Mouse (Mus musculus): ENCODE data around the gene RPS10-NUDT3. TPM values are rescaled to one million over a fixed set of nuclear protein-coding genes. Genes with fewer than 3 reads are reported as not detected.
A peak's percentile ranks its signal among the peaks of the same experiment; 100 is the strongest.

Gene RPS10-NUDT3
- polyA plus RNA-seq, 1 experiment from 2014 or later: not detected

DNA sequence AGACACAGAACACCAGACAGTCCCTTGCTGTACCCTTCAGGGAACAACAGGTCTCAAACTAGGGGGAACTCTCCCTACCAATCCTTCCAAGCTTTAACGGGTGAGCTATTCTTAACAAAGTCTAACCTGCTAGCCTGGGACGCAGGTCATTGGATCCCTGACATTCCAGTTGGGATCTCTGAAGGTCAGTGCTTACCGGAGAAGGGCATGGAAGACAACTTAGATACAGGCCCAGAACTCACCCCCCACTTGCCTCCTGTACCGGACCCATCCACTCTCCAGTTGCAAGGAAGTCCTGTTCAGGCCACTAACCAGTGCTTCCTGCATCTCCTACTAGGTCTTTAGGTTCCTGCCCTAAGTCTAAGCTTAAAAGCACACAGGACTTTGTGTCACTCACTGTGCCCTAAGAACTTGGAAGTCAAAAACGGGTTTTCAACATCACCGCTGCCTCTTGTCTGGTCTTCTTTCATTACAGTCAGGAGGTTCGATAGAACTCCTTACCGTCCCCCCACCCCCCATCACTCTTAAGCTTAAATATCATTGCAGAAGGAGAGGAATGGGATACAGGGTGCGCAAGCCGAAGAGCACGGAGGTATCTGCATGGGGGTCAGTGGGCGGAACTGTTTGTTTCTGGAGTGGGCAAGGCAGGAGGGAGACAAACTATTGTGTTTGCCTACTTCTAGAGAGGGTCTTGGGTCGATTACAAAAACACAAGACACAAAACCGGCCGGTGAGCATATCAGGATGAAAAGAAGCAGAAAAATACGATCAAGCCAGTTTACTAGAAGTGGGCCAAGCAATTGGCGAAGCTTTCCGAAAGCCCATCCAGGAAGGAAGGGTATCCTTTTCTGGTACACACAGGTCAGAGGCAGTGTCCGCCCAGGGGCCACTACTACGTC, 80.7 kb downstream of the RPS10-NUDT3 start:
- peak overlapping the region; percentile 96 for H3K27ac ChIP-seq (ENCODE audit: low read length)
- H3K4me3 ChIP-seq (ENCODE audit: low read depth, low read length): peak overlapping the region; percentile 69
- no peaks in the 10 kb centered on the region for H3K9me3 ChIP-seq (ENCODE audit: control insufficient read depth, low read depth, low read length)
- peaks cover 19% of the 10 kb centered on the region; the same call in 1 of the 2 replicates for H3K4me1 ChIP-seq (ENCODE audit: control insufficient read depth, insufficient read depth, low read length)
- no peak for ATAC-seq (ENCODE audit: insufficient number of reproducible peaks, insufficient read depth, low FRiP score, low read depth)
- H3K4me2 ChIP-seq (replicated peaks; ENCODE audit: low read depth, low read length): peak overlapping the region; percentile 82
- H3K9ac ChIP-seq (replicated peaks; ENCODE audit: low read depth, low read length): no peak overlapping the region
- no peaks in the 10 kb centered on the region for H3K27me3 ChIP-seq (ENCODE audit: control insufficient read depth, insufficient read depth, low read length)
- H3K36me3 ChIP-seq (ENCODE audit: control insufficient read depth, insufficient read depth, low read length): no peaks in the 10 kb centered on the region
- WGBS: 42% methylated on average over 20 of the region's 20 CpGs

DNA sequence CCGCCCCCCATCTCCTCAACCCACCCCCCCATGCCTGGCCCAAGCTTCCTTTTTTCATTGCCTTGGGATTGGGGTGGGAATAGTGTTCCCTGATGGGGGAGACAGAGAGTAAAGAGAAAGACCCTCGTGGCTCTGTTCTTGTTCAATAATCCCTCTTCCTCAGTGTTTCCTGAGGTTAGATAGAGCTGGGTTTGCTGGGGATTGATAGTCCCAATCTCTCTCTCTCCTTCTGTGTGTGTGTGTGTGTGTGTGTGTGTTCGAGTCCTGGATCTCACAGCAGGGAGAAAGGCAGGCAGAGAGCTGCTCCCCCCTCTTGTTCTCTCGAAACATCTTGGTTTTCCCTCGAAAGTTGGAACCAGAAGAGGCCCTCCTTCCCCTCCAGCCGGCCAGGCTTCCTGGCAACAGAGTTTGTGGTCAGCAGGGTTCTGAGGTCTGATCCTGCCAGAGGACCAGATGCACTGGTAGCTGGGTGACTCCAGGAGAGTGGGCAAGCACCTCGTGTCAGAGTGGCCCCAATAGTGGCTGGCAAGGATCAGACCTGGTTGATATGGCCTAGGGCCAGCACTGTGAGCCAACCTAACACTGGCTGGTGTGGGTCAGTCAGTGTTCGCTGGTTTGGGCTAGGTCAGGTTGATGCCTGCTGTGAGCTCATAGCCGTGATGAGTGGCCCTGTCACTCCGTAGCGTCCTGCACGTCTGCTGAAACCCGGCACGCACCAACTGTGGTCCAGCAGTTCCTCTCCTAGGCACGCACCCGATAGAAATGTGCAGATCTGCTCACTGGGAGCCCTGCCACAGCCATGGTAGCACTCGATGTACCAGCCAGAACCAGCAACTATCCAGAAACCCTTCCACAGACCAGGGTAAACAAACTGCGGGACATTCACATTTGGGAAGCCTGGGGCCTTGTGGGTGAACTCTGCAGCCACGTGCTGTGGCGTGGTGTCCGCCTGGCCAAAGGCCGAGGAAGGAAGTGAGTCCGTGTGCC, 82.5 kb downstream of the RPS10-NUDT3 start:
- Histone ChIP-seq H3K4me2 (replicated peaks; ENCODE audit: low read depth, low read length) (no peak overlapping the region), H3K9me3 (ENCODE audit: control insufficient read depth, low read depth, low read length) (no peaks in the 10 kb centered on the region), H3K27me3 (ENCODE audit: control insufficient read depth, insufficient read depth, low read length) (no peaks in the 10 kb centered on the region), H3K4me1 (ENCODE audit: control insufficient read depth, insufficient read depth, low read length) (0 out of 2 replicates have a peak, but pooled peaks cover 7% of the 10 kb centered on the region), H3K36me3 (ENCODE audit: control insufficient read depth, insufficient read depth, low read length) (no peaks in the 10 kb centered on the region), H3K9ac (replicated peaks; ENCODE audit: low read depth, low read length) (no peak overlapping the region), H3K4me3 (ENCODE audit: low read depth, low read length) (no peak overlapping the region), H3K27ac (ENCODE audit: low read length) (no peak overlapping the region)
- ATAC-seq (ENCODE audit: insufficient number of reproducible peaks, insufficient read depth, low FRiP score, low read depth): no peak
- 76% methylated on average over 23 of the region's 23 CpGs for WGBS

DNA sequence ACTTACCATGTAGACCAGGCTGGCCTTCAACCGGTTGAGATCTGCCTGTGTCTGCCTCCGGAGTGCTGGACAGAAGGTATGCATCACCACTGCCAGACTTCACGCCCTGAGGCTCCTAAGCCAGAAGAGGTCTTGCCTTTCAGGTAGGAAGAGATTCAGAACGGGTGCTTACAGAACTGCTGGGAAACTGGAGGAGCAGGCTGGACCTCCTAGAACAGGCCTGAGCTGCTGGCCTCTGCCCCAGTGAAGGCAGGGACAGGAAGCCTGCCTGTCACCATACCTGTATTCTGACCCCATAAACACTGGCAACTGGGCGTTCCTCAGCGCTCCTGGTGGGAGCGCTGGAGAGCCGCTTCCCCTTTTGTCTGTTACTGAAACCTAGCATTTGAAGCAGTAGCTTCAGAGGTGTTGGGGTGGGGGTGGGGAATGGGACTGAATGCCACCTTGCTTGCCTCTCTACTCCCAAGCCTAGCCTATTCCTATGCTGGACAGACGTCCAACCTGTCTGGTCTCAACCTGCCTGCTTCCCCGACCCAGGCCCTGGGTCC, 83.6 kb downstream of the RPS10-NUDT3 start:
- Histone ChIP-seq H3K27ac (ENCODE audit: low read length) (no peak overlapping the region), H3K4me3 (ENCODE audit: low read depth, low read length) (no peak overlapping the region), H3K36me3 (ENCODE audit: control insufficient read depth, insufficient read depth, low read length) (no peaks in the 10 kb centered on the region), H3K27me3 (ENCODE audit: control insufficient read depth, insufficient read depth, low read length) (no peaks in the 10 kb centered on the region), H3K4me1 (ENCODE audit: control insufficient read depth, insufficient read depth, low read length) (0 out of 2 replicates have a peak, but pooled peaks cover 7% of the 10 kb centered on the region), H3K9ac (replicated peaks; ENCODE audit: low read depth, low read length) (no peak overlapping the region), H3K9me3 (ENCODE audit: control insufficient read depth, low read depth, low read length) (no peaks in the 10 kb centered on the region), H3K4me2 (replicated peaks; ENCODE audit: low read depth, low read length) (no peak overlapping the region)
- no peak for ATAC-seq (ENCODE audit: insufficient number of reproducible peaks, insufficient read depth, low FRiP score, low read depth)
- WGBS: 53% methylated on average over 10 of the region's 10 CpGs

DNA sequence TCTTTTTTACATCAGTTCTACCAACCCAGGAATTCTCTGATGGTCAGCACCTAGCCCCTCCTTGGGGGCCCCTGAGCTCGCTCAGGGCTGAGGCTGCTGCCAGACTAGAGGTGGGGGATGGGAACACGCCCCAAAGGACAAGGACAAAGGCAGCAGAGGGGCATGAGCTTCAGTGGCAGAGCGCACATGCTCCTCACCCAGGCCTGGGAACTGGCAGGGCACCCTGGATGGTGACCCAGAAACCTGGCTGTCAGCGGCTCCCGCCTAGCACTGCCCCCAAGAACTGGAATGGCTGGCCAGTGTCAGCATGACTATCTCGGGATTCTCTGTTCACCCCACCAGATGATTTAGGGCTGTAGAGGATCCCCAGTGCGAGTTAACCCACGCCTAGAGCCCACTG, 85.8 kb downstream of the RPS10-NUDT3 start:
- 0 out of 2 replicates have a peak overlapping the region, but pooled peaks have one; percentile 10 for H3K9ac ChIP-seq (replicated peaks; ENCODE audit: low read depth, low read length)
- no peak for ATAC-seq (ENCODE audit: insufficient number of reproducible peaks, insufficient read depth, low FRiP score, low read depth)

DNA sequence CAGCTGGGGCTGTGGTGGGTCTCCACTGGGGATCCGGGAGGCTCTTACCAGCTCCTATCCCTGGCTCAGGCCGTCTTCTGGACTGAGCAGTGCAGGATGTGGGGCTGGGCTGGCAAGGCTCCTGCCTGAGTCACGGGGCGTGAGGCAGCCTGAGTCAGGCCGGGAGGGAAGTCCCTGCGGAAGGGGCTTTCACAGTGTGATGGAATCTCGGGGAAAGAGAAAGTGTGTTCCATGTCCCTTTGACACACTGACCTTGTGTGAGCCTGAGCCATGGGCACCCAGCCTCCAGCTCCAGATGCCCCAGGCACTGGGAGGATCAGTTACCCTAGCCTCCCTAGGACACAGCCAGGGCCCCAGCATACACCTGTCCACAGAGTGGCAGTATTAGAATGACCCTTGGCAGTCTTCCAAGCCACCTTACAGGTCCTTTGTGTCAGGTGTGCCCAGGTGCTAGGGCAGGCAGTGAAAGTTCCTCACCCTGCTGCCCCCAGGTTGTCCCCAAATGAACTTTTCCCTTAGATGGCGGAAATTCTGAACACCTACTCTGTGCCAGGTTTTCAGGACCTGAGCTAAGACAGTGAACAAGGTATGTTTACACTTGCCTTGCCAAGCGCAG, 87.7 kb downstream of the RPS10-NUDT3 start:
- Histone ChIP-seq H3K36me3 (ENCODE audit: control insufficient read depth, insufficient read depth, low read length) (no peaks in the 10 kb centered on the region), H3K27ac (ENCODE audit: low read length) (no peak overlapping the region), H3K4me2 (replicated peaks; ENCODE audit: low read depth, low read length) (no peak overlapping the region), H3K4me1 (ENCODE audit: control insufficient read depth, insufficient read depth, low read length) (0 out of 2 replicates have a peak, but pooled peaks cover 3% of the 10 kb centered on the region), H3K4me3 (ENCODE audit: low read depth, low read length) (no peak overlapping the region), H3K9ac (replicated peaks; ENCODE audit: low read depth, low read length) (no peak overlapping the region), H3K9me3 (ENCODE audit: control insufficient read depth, low read depth, low read length) (no peaks in the 10 kb centered on the region), H3K27me3 (ENCODE audit: control insufficient read depth, insufficient read depth, low read length) (no peaks in the 10 kb centered on the region)
- peak; percentile 34; the same call in 1 of the 2 replicates for ATAC-seq (ENCODE audit: insufficient number of reproducible peaks, insufficient read depth, low FRiP score, low read depth)
- WGBS: 70% methylated on average over 9 of the region's 9 CpGs

More for the DNA sequence above, 85.8 kb downstream of the RPS10-NUDT3 start:
- H3K9me3 ChIP-seq (ENCODE audit: control insufficient read depth, low read depth, low read length): no peaks in the 10 kb centered on the region
- H3K4me2 ChIP-seq (replicated peaks; ENCODE audit: low read depth, low read length): no peak overlapping the region
- no peaks in the 10 kb centered on the region for H3K36me3 ChIP-seq (ENCODE audit: control insufficient read depth, insufficient read depth, low read length)
- no peak overlapping the region for H3K27ac ChIP-seq (ENCODE audit: low read length)
- H3K4me1 ChIP-seq (ENCODE audit: control insufficient read depth, insufficient read depth, low read length): 0 out of 2 replicates have a peak, but pooled peaks cover 4% of the 10 kb centered on the region
- H3K4me3 ChIP-seq (ENCODE audit: low read depth, low read length): no peak overlapping the region
- WGBS: 55% methylated on average over 8 of the region's 8 CpGs
- no peaks in the 10 kb centered on the region for H3K27me3 ChIP-seq (ENCODE audit: control insufficient read depth, insufficient read depth, low read length)

DNA sequence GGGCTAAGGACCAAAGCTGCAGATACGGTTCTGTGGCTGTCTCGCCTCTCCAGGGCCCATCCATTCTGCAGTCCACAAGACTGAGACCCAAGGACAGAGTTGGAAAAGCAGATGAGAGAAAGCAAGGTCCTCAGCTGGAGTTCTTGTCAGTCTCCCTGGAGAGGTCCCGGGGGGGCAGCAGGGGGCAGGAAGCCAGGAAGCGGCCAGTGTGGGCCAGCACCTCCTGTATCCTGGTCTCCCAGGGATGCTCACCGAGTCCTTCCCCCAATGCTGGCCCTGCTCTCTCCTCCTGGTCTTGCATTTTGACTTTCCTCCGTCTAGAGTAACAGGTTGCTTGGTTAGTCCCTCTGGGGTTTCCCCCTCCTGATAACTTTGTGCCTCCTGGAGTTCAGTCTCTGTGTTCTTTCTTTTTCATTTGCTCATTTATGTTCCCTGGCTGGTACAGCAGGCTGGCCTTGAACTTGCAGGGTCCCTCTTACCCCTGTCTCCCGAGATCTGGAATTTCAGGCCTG, 88.4 kb downstream of the RPS10-NUDT3 start:
- H3K4me3 ChIP-seq (ENCODE audit: low read depth, low read length): no peak overlapping the region
- no peaks in the 10 kb centered on the region for H3K36me3 ChIP-seq (ENCODE audit: control insufficient read depth, insufficient read depth, low read length)
- no peaks in the 10 kb centered on the region for H3K27me3 ChIP-seq (ENCODE audit: control insufficient read depth, insufficient read depth, low read length)
- H3K27ac ChIP-seq (ENCODE audit: low read length): no peak overlapping the region
- no peaks in the 10 kb centered on the region for H3K9me3 ChIP-seq (ENCODE audit: control insufficient read depth, low read depth, low read length)
- H3K9ac ChIP-seq (replicated peaks; ENCODE audit: low read depth, low read length): no peak overlapping the region
- H3K4me1 ChIP-seq (ENCODE audit: control insufficient read depth, insufficient read depth, low read length): 0 out of 2 replicates have a peak, but pooled peaks cover 3% of the 10 kb centered on the region
- no peak for ATAC-seq (ENCODE audit: insufficient number of reproducible peaks, insufficient read depth, low FRiP score, low read depth)
- H3K4me2 ChIP-seq (replicated peaks; ENCODE audit: low read depth, low read length): no peak overlapping the region
- WGBS: 76% methylated on average over 7 of the region's 7 CpGs

DNA sequence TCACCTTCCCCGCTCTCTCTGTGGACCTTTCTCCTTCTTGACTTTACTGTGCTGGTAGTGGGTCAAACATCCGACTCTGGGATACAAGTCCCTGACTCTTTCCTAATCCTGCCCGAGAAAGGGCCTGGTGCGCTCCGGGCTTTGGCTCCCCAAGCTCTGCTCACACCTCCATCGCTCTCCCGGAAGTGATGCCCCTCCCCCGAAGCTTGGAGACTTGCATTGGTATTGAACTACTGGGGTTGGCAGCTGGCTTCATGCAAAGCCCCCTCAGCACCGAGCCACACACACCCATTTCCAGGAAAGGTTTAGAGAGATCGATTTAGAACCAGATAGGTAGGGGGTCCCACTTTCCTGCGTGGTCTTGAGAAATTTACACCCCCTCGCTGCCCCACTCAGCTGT, 89.0 kb downstream of the RPS10-NUDT3 start:
- no peak overlapping the region for H3K4me3 ChIP-seq (ENCODE audit: low read depth, low read length)
- no peak for ATAC-seq (ENCODE audit: insufficient number of reproducible peaks, insufficient read depth, low FRiP score, low read depth)
- H3K27ac ChIP-seq (ENCODE audit: low read length): no peak overlapping the region
- no peaks in the 10 kb centered on the region for H3K36me3 ChIP-seq (ENCODE audit: control insufficient read depth, insufficient read depth, low read length)
- no peaks in the 10 kb centered on the region for H3K9me3 ChIP-seq (ENCODE audit: control insufficient read depth, low read depth, low read length)
- H3K9ac ChIP-seq (replicated peaks; ENCODE audit: low read depth, low read length): no peak overlapping the region
- 48% methylated on average over 12 of the region's 12 CpGs for WGBS
- H3K4me2 ChIP-seq (replicated peaks; ENCODE audit: low read depth, low read length): no peak overlapping the region
- H3K27me3 ChIP-seq (ENCODE audit: control insufficient read depth, insufficient read depth, low read length): no peaks in the 10 kb centered on the region
- 0 out of 2 replicates have a peak, but pooled peaks cover 3% of the 10 kb centered on the region for H3K4me1 ChIP-seq (ENCODE audit: control insufficient read depth, insufficient read depth, low read length)
